Mouse (Mus musculus) midbrain, embryonic 11.5 days (tissue): ENCODE measurements around the gene Grip1. TPM values are rescaled to one million over a fixed set of nuclear protein-coding genes. Genes with fewer than 3 reads are reported as not detected.

Experiments used
- ATAC-seq: fragments of 200-750 bp; cut with Nextera tagmentation; 2 replicates; pipeline ENCODE4 v1.8.0; 2017; ENCODE audit warnings: moderate TSS enrichment, moderate library complexity; ENCODE audit not compliant: low FRiP score
- DNase-seq: peaks from one replicate; pipeline ENCODE4 v3.0.0; 2015; ENCODE audit warnings: low spot score; ENCODE audit errors: missing footprints
- H3K27ac ChIP-seq: fragments of 300-500 bp; sonication (generic); 2 replicates; pipeline ENCODE4 v1.5.1; 2014; ENCODE audit warnings: low read depth, low read length
- H3K27me3 ChIP-seq: fragments of 300-500 bp; sonication (generic); 2 replicates; pipeline ENCODE4 v1.6.1; 2014; ENCODE audit warnings: mild to moderate bottlenecking, low read length, moderate library complexity, mixed read lengths; ENCODE audit not compliant: control insufficient read depth, insufficient read depth
- H3K36me3 ChIP-seq: fragments of 300-500 bp; sonication (generic); 2 replicates; pipeline ENCODE4 v1.6.1; 2014; ENCODE audit warnings: mild to moderate bottlenecking, low read length, moderate library complexity, mixed read lengths; ENCODE audit not compliant: control insufficient read depth, insufficient read depth
- H3K4me1 ChIP-seq: fragments of 300-500 bp; sonication (generic); 2 replicates; pipeline ENCODE4 v1.6.1; 2014; ENCODE audit warnings: low read length; ENCODE audit not compliant: control insufficient read depth, insufficient read depth
- H3K4me2 ChIP-seq: fragments of 300-500 bp; sonication (generic); 2 replicates; pipeline ENCODE4 v1.6.1; 2014; ENCODE audit warnings: mild to moderate bottlenecking, moderate library complexity
- H3K4me3 ChIP-seq: fragments of 300-500 bp; sonication (generic); 2 replicates; pipeline ENCODE4 v1.5.1; 2014; ENCODE audit warnings: low read depth, low read length
- H3K9ac ChIP-seq: fragments of 300-500 bp; sonication (generic); 2 replicates; pipeline ENCODE4 v1.6.1; 2014; ENCODE audit warnings: low read length
- H3K9me3 ChIP-seq: fragments of 300-500 bp; sonication (generic); 2 replicates; pipeline ENCODE4 v1.6.1; 2016; ENCODE audit warnings: low read length; ENCODE audit not compliant: control insufficient read depth
- WGBS: fragments of 180-500 bp; shearing (Covaris S2); extraction: QIAGEN DNeasy Blood & Tissue Kit; methylation state at CpG from one replicate; pipeline ENCODE4 v1.1.7; 2014; 5-methylcytosine and 5-hydroxymethylcytosine counted together
- polyA plus RNA-seq: library from polyadenylated mRNA; unstranded; fragments of >200 nt; fragmentation: Nextera tagmentation; extraction: Ambion mirVana; gene quantifications from 2 replicates; pipeline ENCODE4 v1.2.1, GENCODE M21; 2014

Grip1 gene
- polyA plus RNA-seq, 1 experiment from 2014 or later: 8.5 TPM

DNA sequence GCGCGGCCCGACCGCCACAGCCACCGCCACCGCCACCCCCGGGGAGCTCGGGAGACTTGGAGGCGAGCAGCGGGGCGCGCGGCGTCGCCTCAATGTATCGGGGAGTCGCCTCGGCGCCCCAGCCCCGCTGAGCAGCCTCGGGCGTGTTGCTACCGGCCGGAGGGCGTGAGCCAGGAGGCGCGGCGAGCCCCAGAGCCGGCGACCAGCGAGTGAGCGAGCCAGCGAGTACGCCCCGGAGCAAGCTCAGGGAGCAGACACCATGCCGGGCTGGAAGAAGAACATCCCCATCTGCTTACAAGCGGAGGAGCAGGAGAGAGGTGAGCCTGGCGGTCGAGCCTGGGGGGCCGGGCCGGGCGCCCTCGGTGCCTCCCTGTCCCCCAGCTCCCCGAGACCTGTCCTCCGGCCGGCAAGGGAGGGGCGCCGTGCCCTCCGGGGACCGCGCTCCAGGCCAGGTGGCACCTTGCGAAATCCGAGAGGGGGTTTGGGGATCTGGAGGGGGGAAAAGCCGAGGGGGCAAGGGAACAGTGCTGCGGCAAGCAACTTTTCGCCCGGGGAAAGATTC, 557 bp downstream of the Grip1 start:
- ATAC-seq: peak; percentile 82

DNA sequence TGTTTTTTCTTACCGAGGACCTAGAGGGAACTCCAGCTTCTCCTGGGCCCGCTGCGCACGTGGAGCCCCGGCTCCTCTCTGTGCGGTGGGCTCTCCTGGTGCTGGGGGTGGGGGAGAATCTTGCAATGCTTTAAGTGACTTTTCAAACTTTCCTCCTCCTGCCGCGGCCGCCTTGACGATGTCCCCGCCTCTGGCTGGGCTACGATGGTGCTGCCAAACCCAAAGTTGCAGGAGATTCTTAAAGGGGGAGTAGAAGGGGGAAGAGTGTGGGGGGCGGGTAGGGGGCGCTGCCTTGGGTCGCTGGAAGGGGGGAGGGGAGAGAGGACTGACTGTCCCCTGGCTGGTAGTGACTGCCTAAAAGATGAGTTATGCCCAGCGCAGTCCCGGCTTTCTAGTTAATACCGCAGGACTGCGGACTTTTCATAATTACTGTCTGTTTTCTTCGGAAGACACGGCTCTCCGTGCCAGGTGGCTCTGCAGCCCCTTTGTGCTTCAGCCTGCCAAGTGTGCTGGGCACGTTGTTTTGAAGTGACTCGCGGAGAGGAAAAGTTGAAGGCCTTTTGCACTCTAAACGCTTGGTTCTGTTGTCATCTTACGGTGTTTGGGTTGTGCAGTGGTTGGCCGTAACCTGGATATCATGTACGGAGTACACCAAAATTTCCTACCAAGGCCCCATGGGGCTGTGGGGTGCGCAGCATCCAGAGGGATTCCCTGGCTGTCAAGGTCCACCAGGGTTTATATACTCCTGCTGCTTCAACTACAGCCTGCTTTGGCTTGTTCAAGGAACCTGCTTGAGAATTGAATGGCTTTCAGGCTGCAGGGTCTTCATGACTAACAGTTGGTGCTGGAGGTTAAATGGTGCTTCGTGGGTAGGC, 1.3 kb downstream of the Grip1 start:
- WGBS: under 1% methylated on average over 31 of the region's 31 CpGs
- peak; percentile 95 for DNase-seq
- ATAC-seq: peak; percentile 36
- Histone ChIP-seq H3K9ac (peak overlapping the region; percentile 86), H3K4me1 (peaks cover 12% of the 10 kb centered on the region), H3K36me3 (no peaks in the 10 kb centered on the region), H3K27me3 (peaks cover 5% of the 10 kb centered on the region; the same call in 1 of the 2 replicates), H3K9me3 (no peaks in the 10 kb centered on the region), H3K27ac (peak overlapping the region; percentile 74), H3K4me2 (peak overlapping the region; percentile 95), H3K4me3 (peak overlapping the region; percentile 76)

More for the DNA sequence above, 557 bp downstream of the Grip1 start:
- peaks cover 5% of the 10 kb centered on the region; the same call in 1 of the 2 replicates for H3K27me3 ChIP-seq
- H3K27ac ChIP-seq: peak overlapping the region; percentile 74
- no peaks in the 10 kb centered on the region for H3K9me3 ChIP-seq
- H3K4me2 ChIP-seq: peak overlapping the region; percentile 95
- H3K4me3 ChIP-seq: peak overlapping the region; percentile 76
- peaks cover 12% of the 10 kb centered on the region for H3K4me1 ChIP-seq
- WGBS: under 1% methylated on average over 49 of the region's 57 CpGs
- H3K36me3 ChIP-seq: no peaks in the 10 kb centered on the region
- peak overlapping the region; percentile 86 for H3K9ac ChIP-seq
- DNase-seq: peak; percentile 95

DNA sequence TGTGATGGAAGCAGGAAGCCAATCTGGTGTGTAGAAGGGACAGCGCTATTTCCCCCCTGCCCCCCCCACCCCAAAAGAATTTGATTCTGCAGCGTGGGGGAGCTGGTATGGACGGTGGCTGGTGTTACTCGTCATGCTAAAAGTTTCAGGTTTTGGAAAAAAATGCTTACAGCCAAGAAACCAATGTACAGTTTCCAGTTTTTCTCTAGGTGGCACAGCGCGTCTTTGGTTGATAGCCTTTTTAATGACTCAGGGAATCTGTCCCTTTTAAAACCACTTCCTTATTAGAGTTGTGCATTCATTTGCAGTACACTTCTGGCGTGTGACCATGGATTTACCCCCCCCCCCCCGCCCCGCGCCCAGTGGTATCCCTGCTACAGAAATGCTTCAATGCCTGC, 1.9 kb downstream of the Grip1 start:
- peaks cover 5% of the 10 kb centered on the region; the same call in 1 of the 2 replicates for H3K27me3 ChIP-seq
- H3K4me3 ChIP-seq: peak overlapping the region; percentile 76
- H3K36me3 ChIP-seq: no peaks in the 10 kb centered on the region
- no peaks in the 10 kb centered on the region for H3K9me3 ChIP-seq
- peak overlapping the region; percentile 95 for H3K4me2 ChIP-seq
- peak; percentile 89 for DNase-seq
- H3K27ac ChIP-seq: no peak overlapping the region
- WGBS: 15% methylated on average over 10 of the region's 10 CpGs
- ATAC-seq: no peak
- peaks cover 15% of the 10 kb centered on the region for H3K4me1 ChIP-seq
- H3K9ac ChIP-seq: no peak overlapping the region; the same call in 1 of the 2 replicates

DNA sequence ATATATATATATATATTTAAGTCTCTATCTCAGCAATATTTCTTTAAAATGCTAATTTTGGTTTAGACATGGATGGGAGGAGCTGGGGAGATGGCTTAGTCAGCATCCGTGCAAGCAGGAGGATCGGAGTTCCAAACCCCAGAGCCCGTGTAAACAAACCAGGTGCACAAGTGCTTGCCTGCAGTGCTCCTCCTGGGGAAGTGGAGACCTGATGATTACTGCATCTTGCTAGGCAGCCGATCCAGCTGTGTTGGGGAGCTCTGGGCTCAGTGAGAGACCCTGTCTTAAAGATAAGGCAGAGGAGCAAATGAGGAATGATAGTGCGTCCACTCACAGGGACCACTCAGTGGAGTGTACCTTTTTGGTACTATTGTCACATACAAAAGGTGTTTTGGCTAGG, 3.5 kb downstream of the Grip1 start:
- Histone ChIP-seq H3K9me3 (no peaks in the 10 kb centered on the region), H3K9ac (no peak overlapping the region), H3K36me3 (no peaks in the 10 kb centered on the region), H3K4me1 (peaks cover 16% of the 10 kb centered on the region), H3K4me3 (no peak overlapping the region), H3K27me3 (peaks cover 5% of the 10 kb centered on the region; the same call in 1 of the 2 replicates), H3K4me2 (no peak overlapping the region), H3K27ac (no peak overlapping the region)
- ATAC-seq: no peak
- DNase-seq: no peak
- 92% methylated on average over 5 of the region's 5 CpGs for WGBS

DNA sequence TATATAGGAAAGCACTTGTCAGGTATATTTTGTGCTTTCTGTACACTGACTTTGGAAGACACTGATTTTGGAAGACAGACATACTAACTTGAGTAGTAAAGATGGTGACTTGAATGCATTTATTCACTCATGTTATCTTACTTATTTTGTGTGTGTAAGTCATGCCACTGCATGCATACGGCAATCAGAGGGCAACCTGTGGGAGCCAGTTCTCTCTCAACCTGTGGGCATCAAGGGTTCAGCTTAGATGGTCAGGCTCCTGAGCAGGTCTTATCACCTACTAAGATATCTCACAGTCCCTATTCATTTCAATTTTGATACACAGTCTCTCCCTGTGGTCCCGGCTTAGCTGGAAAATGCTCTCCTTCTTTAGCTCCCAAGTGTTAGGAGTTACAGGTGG, 5.4 kb downstream of the Grip1 start:
- Histone ChIP-seq H3K4me2 (no peak overlapping the region), H3K27me3 (no peaks in the 10 kb centered on the region), H3K4me1 (peaks cover 14% of the 10 kb centered on the region), H3K9me3 (no peaks in the 10 kb centered on the region), H3K4me3 (no peak overlapping the region), H3K36me3 (no peaks in the 10 kb centered on the region), H3K27ac (no peak overlapping the region), H3K9ac (no peak overlapping the region)
- 90% methylated on average over 2 of the region's 2 CpGs for WGBS
- ATAC-seq (no peak), DNase-seq (no peak)

DNA sequence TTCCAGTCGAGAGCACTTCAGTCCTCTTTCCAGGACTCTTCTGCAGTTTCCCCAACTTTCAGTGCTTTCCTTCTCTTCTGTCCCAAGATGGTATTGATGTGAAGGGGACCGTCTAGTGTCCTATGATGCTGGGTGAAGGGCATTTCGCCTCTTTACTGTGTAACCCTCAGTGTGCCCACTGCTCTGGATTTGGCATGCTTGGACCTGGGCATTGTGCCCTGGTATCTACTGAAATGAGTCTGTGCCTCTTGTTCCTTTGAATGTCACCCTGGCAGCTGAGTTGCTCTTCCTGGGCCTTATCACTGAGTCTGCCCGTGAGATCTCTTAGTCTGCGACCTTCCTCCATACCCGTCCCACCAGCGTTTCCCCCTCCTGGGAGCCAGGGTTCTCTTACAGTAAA, 9.7 kb downstream of the Grip1 start:
- H3K4me1 ChIP-seq: peaks cover 3% of the 10 kb centered on the region; the same call in 1 of the 2 replicates

DNA sequence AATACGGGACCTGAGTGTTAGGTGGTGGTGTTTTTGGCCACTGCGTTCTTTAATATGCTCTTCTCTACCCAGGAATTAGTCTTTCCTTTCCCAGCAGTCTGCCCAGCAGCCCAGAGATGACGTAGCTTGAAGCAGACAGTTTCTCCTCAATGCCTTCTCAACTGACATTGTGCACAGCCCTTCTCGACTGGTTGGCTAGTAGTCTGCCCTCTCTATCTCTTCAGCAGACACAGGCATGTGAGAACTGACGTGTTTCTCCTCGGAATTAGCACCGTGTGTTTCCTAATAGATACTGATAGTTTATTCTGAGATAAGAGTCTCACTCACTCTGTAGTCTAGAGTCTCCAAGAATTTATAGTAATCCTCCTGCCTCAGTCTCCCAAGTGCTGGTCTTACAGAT, 10.2 kb downstream of the Grip1 start:
- DNase-seq (no peak), ATAC-seq (no peak)
- no peak overlapping the region for H3K4me3 ChIP-seq
- H3K9me3 ChIP-seq: no peaks in the 10 kb centered on the region
- H3K4me1 ChIP-seq: peaks cover 3% of the 10 kb centered on the region; the same call in 1 of the 2 replicates
- H3K27ac ChIP-seq: no peak overlapping the region
- H3K9ac ChIP-seq: no peak overlapping the region
- no peak overlapping the region for H3K4me2 ChIP-seq
- no peaks in the 10 kb centered on the region for H3K27me3 ChIP-seq
- H3K36me3 ChIP-seq: no peaks in the 10 kb centered on the region
- 90% methylated on average over 7 of the region's 7 CpGs for WGBS

More for the DNA sequence above, 9.7 kb downstream of the Grip1 start:
- no peak for ATAC-seq
- no peak for DNase-seq
- H3K4me3 ChIP-seq: no peak overlapping the region
- H3K4me2 ChIP-seq: no peak overlapping the region
- H3K27ac ChIP-seq: no peak overlapping the region
- WGBS: 90% methylated on average over 7 of the region's 7 CpGs
- no peaks in the 10 kb centered on the region for H3K9me3 ChIP-seq
- no peaks in the 10 kb centered on the region for H3K27me3 ChIP-seq
- no peaks in the 10 kb centered on the region for H3K36me3 ChIP-seq
- no peak overlapping the region for H3K9ac ChIP-seq

DNA sequence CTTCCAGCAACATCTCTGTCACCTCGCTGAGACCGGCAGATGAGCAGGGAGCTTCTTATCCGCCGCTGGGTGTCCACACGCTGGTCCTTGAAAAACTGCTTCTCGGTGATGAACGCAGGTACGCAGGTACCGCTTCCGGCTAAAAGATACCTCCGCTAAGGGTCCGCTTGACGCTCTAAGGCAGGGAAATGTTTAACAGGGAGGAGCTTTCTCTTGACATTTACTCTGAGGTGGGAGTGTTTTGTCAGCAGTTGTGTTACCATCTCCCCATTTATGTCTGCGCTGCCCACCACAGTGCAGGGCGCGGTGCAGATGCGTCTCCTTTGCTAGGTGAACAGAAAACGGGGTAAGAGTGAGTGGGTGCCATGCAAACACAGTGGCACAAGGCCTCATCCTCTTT, 14.3 kb downstream of the Grip1 start:
- no peaks in the 10 kb centered on the region for H3K9me3 ChIP-seq
- H3K27me3 ChIP-seq: no peaks in the 10 kb centered on the region
- ATAC-seq: no peak
- no peak overlapping the region for H3K27ac ChIP-seq
- H3K4me3 ChIP-seq: no peak overlapping the region
- WGBS: 96% methylated on average over 18 of the region's 18 CpGs
- no peaks in the 10 kb centered on the region for H3K4me1 ChIP-seq
- DNase-seq: no peak
- no peaks in the 10 kb centered on the region for H3K36me3 ChIP-seq
- H3K9ac ChIP-seq: no peak overlapping the region
- no peak overlapping the region for H3K4me2 ChIP-seq

DNA sequence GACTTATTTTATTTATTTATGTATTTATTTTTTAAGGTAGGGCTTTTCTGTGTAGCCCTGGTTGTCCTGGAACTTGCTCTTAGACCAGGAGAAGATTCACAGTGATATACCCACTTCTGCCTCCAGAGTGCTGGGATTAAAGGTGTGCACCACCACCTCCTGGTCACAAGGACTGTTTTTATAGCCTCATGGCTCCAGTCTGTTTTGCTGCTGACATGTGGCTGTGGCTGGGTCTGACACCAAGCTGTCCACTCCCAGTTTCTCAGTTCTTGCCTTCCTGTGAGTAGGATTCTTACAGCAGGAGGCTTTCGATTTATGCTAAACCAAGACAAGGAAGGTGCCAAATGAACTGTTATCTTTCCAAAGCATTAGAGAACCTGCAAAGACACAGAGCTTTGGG, 16.5 kb downstream of the Grip1 start:
- Histone ChIP-seq H3K27ac (no peak overlapping the region), H3K4me2 (no peak overlapping the region), H3K9ac (no peak overlapping the region), H3K4me3 (no peak overlapping the region), H3K9me3 (no peaks in the 10 kb centered on the region), H3K27me3 (no peaks in the 10 kb centered on the region), H3K36me3 (no peaks in the 10 kb centered on the region), H3K4me1 (no peaks in the 10 kb centered on the region)
- 93% methylated on average over 1 of the region's 1 CpGs for WGBS
- ATAC-seq: no peak
- DNase-seq: peak; percentile 69
